Mouse (Mus musculus): Measurements from ENCODE around the gene 3110009E18Rik.

GRCm38 (mm10) chr1:120168674-120169073 lies 47.7 kb downstream of the 3110009E18Rik start:
- TF ChIP-seq EP300 (IDR thresholded peaks at IDR 0.05) (no peak), CTCF (IDR thresholded peaks at IDR 0.05) (no peak)

Measured in lung, postnatal 0 days (tissue).